Mouse (Mus musculus): Measurements from ENCODE around the gene Spns1.

Gene Spns1

GRCm38 (mm10) chr7:126392086-126392884, 15.0 kb upstream of the Spns1 start:
- CTCF ChIA-PET: interaction anchor here in 2 of 4 experiments (0.7 to 1.5 kb wide), 5 partner anchors 11 to 35 kb away, joined by 3 to 5 read pairs (median 4); partner anchors contain the start of gene Spns1 (in 2 of the 2)

GRCm38 (mm10) chr7:126388185-126388584, 10.9 kb upstream of the Spns1 start:
- POLR2A ChIA-PET: interaction anchor here (0.6 to 13.5 kb wide), 28 partner anchors 8 to 281 kb away, joined by 3 to 87 read pairs (median 4); partner anchors contain the start of genes Spns1 (in 4 of the 4), Nfatc2ip (in 2 of the 4), Sh2b1 (in 2 of the 4) and Eif3c (in 1 of the 4)
- CTCF ChIA-PET: interaction anchor here in 2 of 4 experiments (0.5 to 2.6 kb wide), 8 partner anchors 9 to 290 kb away, joined by 3 to 9 read pairs (median 4); partner anchors contain the start of genes Nfatc2ip (in 1 of the 2), Sh2b1 (in 1 of the 2) and Spns1 (in 1 of the 2)

More at GRCm38 (mm10) chr7:126392086-126392884, 15.0 kb upstream of the Spns1 start:
- POLR2A ChIA-PET: interaction anchor here (0.5 to 13.5 kb wide), 34 partner anchors 9 to 399 kb away, joined by 3 to 87 read pairs (median 6); partner anchors contain the start of genes Spns1 (in 3 of the 4), Atxn2l (in 1 of the 4), Rabep2 (in 1 of the 4) and Sh2b1 (in 1 of the 4)

- POLR2A ChIA-PET: interaction anchor here in 2 of 4 experiments (1.0 to 13.5 kb wide), 9 partner anchors 8 to 119 kb away, joined by 3 to 87 read pairs (median 4); no protein-coding TSS in a partner anchor
- CTCF ChIA-PET: interaction anchor here in 1 of 4 experiments (0.6 kb wide), 1 partner anchor 110 kb away, joined by 4 read pairs; no protein-coding TSS in a partner anchor
These were observed 6.3 kb upstream of the Spns1 start for GRCm38 (mm10) chr7:126383565-126383964.

GRCm38 (mm10) chr7:126376903-126377277, 360 bp downstream of the Spns1 start:
- ChIA-PET CTCF (interaction anchor here (0.6 to 2.8 kb wide), 35 partner anchors 7 to 248 kb away, joined by 3 to 37 read pairs (median 4); partner anchors contain the start of genes Lat (in 2 of the 4), Eif3c (in 1 of the 4), Sh2b1 (in 1 of the 4) and Tufm (in 1 of the 4)), POLR2A (interaction anchor here (0.6 to 3.0 kb wide), 55 partner anchors 9 to 253 kb away, joined by 3 to 68 read pairs (median 5); partner anchors contain the start of genes Eif3c (in 1 of the 4), Nfatc2ip (in 1 of the 4), Rabep2 (in 1 of the 4) and Sh2b1 (in 1 of the 4))

GRCm38 (mm10) chr7:126375012-126375411, 2.2 kb downstream of the Spns1 start:
- POLR2A ChIA-PET: interaction anchor here in 2 of 4 experiments (1.4 to 3.0 kb wide), 8 partner anchors 10 to 100 kb away, joined by 3 to 68 read pairs (median 17); partner anchors contain the start of gene Sh2b1 (in 1 of the 2)
- CTCF ChIA-PET: interaction anchor here in 1 of 4 experiments (0.6 kb wide), 1 partner anchor 24 kb away, joined by 4 read pairs; no protein-coding TSS in a partner anchor

- ChIA-PET CTCF (interaction anchor here in 2 of 4 experiments (0.7 kb wide), 2 partner anchors 15 to 269 kb away, joined by 3 to 4 read pairs; no protein-coding TSS in a partner anchor), POLR2A (interaction anchor here in 2 of 4 experiments (0.7 to 2.4 kb wide), 6 partner anchors 8 to 101 kb away, joined by 3 to 14 read pairs (median 4); partner anchors contain the start of gene Sh2b1 (in 1 of the 2))
These were observed 2.7 kb downstream of the Spns1 start for GRCm38 (mm10) chr7:126374526-126374925.

GRCm38 (mm10) chr7:126373007-126373406, 4.2 kb downstream of the Spns1 start:
- CTCF ChIA-PET: no interaction called here
- POLR2A ChIA-PET: interaction anchor here in 2 of 4 experiments (1.0 to 2.4 kb wide), 6 partner anchors 12 to 58 kb away, joined by 3 to 14 read pairs (median 4); no protein-coding TSS in a partner anchor

GRCm38 (mm10) chr7:126369393-126369792, 7.9 kb downstream of the Spns1 start, which contains the start of gene Lat:
Lat (minus strand) TSS chr7:126369570.
- ChIA-PET CTCF (interaction anchor here in 3 of 4 experiments (0.5 to 1.3 kb wide), 6 partner anchors 8 to 21 kb away, joined by 3 to 6 read pairs (median 3); partner anchors contain the start of gene Spns1 (in 2 of the 3)), POLR2A (interaction anchor here (0.5 to 2.9 kb wide), 17 partner anchors 10 to 114 kb away, joined by 3 to 11 read pairs (median 3); partner anchors contain the start of genes Sbk1 (in 1 of the 4) and Sh2b1 (in 1 of the 4))

- ChIA-PET CTCF (interaction anchor here in 2 of 4 experiments (0.7 to 1.3 kb wide), 3 partner anchors 9 to 99 kb away, joined by 3 to 6 read pairs (median 3); partner anchors contain the start of gene Spns1 (in 1 of the 2)), POLR2A (interaction anchor here in 2 of 4 experiments (0.6 to 2.9 kb wide), 12 partner anchors 9 to 110 kb away, joined by 3 to 11 read pairs (median 4); partner anchors contain the start of genes Spns1 (in 2 of the 2), Sbk1 (in 1 of the 2) and Sh2b1 (in 1 of the 2))
These were observed 8.9 kb downstream of the Spns1 start for GRCm38 (mm10) chr7:126368367-126368766.

GRCm38 (mm10) chr7:126367636-126368035, 9.6 kb downstream of the Spns1 start:
- ChIA-PET CTCF (interaction anchor here in 2 of 4 experiments (0.7 to 1.2 kb wide), 2 partner anchors 41 to 100 kb away, joined by 3 read pairs; no protein-coding TSS in a partner anchor), POLR2A (interaction anchor here in 1 of 4 experiments (1.4 to 1.5 kb wide), 2 partner anchors 10 to 20 kb away, joined by 3 to 5 read pairs; partner anchors contain the start of gene Spns1)

- POLR2A ChIA-PET: interaction anchor here in 3 of 4 experiments (0.6 to 1.8 kb wide), 3 partner anchors 14 to 37 kb away, joined by 3 to 5 read pairs (median 4); partner anchors contain the start of gene Spns1 (in 2 of the 3)
- CTCF ChIA-PET: no interaction called here
These were observed 14.2 kb downstream of the Spns1 start for GRCm38 (mm10) chr7:126363038-126363437.

GRCm38 (mm10) chr7:126359049-126359448, 18.2 kb downstream of the Spns1 start:
- ChIA-PET POLR2A (interaction anchor here (0.5 to 4.1 kb wide), 23 partner anchors 10 to 1419 kb away, joined by 3 to 20 read pairs (median 3); partner anchors contain the start of genes Lat (in 3 of the 4), Spns1 (in 3 of the 4), Apobr (in 1 of the 4) and Sbk1 (in 1 of the 4)), CTCF (interaction anchor here in 2 of 4 experiments (0.9 to 2.4 kb wide), 6 partner anchors 10 to 98 kb away, joined by 3 to 8 read pairs (median 4); partner anchors contain the start of genes Lat (in 2 of the 2) and Spns1 (in 2 of the 2))

- ChIA-PET POLR2A (interaction anchor here in 3 of 4 experiments (0.7 to 4.1 kb wide), 16 partner anchors 10 to 227 kb away, joined by 3 to 20 read pairs (median 6); partner anchors contain the start of genes Spns1 (in 3 of the 3), Apobr (in 1 of the 3), Lat (in 1 of the 3) and Sbk1 (in 1 of the 3)), CTCF (interaction anchor here in 3 of 4 experiments (0.7 to 2.4 kb wide), 4 partner anchors 19 to 165 kb away, joined by 4 to 8 read pairs (median 6); partner anchors contain the start of gene Spns1 (in 2 of the 3))
These were observed 18.8 kb downstream of the Spns1 start for GRCm38 (mm10) chr7:126358413-126358812.

GRCm38 (mm10) chr7:126357838-126358237, 19.4 kb downstream of the Spns1 start:
- ChIA-PET CTCF (interaction anchor here (0.6 to 2.4 kb wide), 6 partner anchors 20 to 165 kb away, joined by 3 to 8 read pairs (median 4); partner anchors contain the start of gene Spns1 (in 2 of the 4)), POLR2A (interaction anchor here (0.6 to 4.1 kb wide), 15 partner anchors 9 to 198 kb away, joined by 3 to 20 read pairs (median 6); partner anchors contain the start of genes Spns1 (in 2 of the 4) and Lat (in 1 of the 4))

- CTCF ChIA-PET: interaction anchor here in 3 of 4 experiments (0.6 to 1.0 kb wide), 5 partner anchors 20 to 242 kb away, joined by 3 read pairs; partner anchors contain the start of gene Spns1 (in 1 of the 3)
These were observed 20.3 kb downstream of the Spns1 start for GRCm38 (mm10) chr7:126356793-126357591.

More at GRCm38 (mm10) chr7:126356793-126357591, 20.3 kb downstream of the Spns1 start:
- POLR2A ChIA-PET: interaction anchor here (0.6 to 4.1 kb wide), 10 partner anchors 11 to 108 kb away, joined by 3 to 20 read pairs (median 8); partner anchors contain the start of gene Spns1 (in 2 of the 4)
